ENCODE assay signal across 8 mouse cellular contexts in the genomic region with DNA sequence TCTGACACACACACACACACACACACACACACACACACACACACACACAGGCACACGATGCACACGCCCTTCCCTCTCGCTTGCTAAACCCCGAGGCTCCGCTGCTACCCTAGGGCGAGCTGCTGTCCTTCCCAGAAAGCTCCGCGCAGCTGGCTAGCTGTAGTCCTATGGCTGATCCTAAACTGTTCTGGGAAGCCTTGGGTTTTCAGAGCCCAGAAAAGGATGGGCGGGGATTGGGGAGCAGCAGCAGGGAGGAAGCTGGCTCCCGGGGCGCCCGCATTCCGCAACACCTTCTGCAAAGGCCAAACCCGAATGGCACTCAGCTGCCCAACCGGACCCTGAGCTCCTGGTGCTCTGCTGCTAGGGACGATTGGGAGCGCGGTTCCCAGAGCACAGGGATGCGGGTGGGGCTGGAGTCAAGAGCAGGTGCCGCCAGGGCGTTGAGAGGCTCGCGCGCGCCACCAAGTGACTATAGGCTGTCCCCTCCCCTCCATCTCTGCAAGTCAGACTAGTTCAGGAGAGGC. TPM values are rescaled to one million over a fixed set of nuclear protein-coding genes. Genes with fewer than 3 reads are reported as not detected.
A peak's percentile ranks its signal among the peaks of the same experiment; 100 is the strongest.
DNase-seq lines count a peak whose midpoint lies in the region; ATAC-seq lines count a peak whose summit lies in the region.

A gene (minus strand): TSS at position 414 of the 524 bp plus-strand sequence.

- peak within 1 kb of the TSS; percentile 78 for H3K9ac ChIP-seq in hindbrain, embryonic 15.5 days
- H3K9ac ChIP-seq in lung, embryonic 16.5 days (ENCODE audit: low read length): peak within 1 kb of the TSS; percentile 53

- no peaks in the 10 kb centered on the region for H3K27me3 ChIP-seq in hindbrain, embryonic 15.5 days
- peaks cover 18% of the 10 kb centered on the region for H3K27me3 ChIP-seq in lung, embryonic 16.5 days (ENCODE audit: control insufficient read depth, insufficient read depth, low read depth, low read length)

- ATAC-seq in common myeloid progenitor, adult 5-6 weeks (replicated peaks; ENCODE audit: low read depth, poor library complexity, severe bottlenecking): peak; percentile 73
- peak; percentile 97 for ATAC-seq in hindbrain, embryonic 15.5 days (ENCODE audit: low FRiP score, low read depth)
- ATAC-seq in lung, embryonic 16.5 days (ENCODE audit: low read depth): peak; percentile 92

- no peaks in the 10 kb centered on the region for H3K9me3 ChIP-seq in hindbrain, embryonic 15.5 days
- H3K9me3 ChIP-seq in lung, embryonic 16.5 days (ENCODE audit: control insufficient read depth, low read length): no peaks in the 10 kb centered on the region

- peaks cover 24% of the 10 kb centered on the region; the same call in 1 of the 2 replicates for H3K4me1 ChIP-seq in hindbrain, embryonic 15.5 days (replicated peaks)
- H3K4me1 ChIP-seq in lung, embryonic 16.5 days (replicated peaks; ENCODE audit: control insufficient read depth, insufficient read depth, low read length): no peaks in the 10 kb centered on the region

- H3K4me3 ChIP-seq in hindbrain, embryonic 15.5 days: peak within 1 kb of the TSS; percentile 75
- peak within 1 kb of the TSS; percentile 49 for H3K4me3 ChIP-seq in lung, embryonic 16.5 days (ENCODE audit: low read length)

- peak within 1 kb of the TSS; percentile 93 for H3K27ac ChIP-seq in hindbrain, embryonic 15.5 days (replicated peaks)
- no peak within 1 kb of the TSS for H3K27ac ChIP-seq in lung, embryonic 16.5 days (ENCODE audit: low read length)

- WGBS in hindbrain, embryonic 15.5 days: under 1% methylated on average over 25 of the region's 25 CpGs
- under 1% methylated on average over 25 of the region's 25 CpGs for WGBS in lung, embryonic 16.5 days

- peak within 1 kb of the TSS; percentile 83 for H3K4me2 ChIP-seq in hindbrain, embryonic 15.5 days
- H3K4me2 ChIP-seq in lung, embryonic 16.5 days (ENCODE audit: low read depth, low read length): peak within 1 kb of the TSS; percentile 80

- no peaks in the 10 kb centered on the region for H3K36me3 ChIP-seq in hindbrain, embryonic 15.5 days
- no peaks in the 10 kb centered on the region for H3K36me3 ChIP-seq in lung, embryonic 16.5 days (ENCODE audit: control insufficient read depth, insufficient read depth, low read length)

- DNase-seq in adrenal gland, adult (ENCODE audit: inconsistent age in 2 of 2, low spot score in 1 of 2): peak; percentile 83 to 94
- DNase-seq in gastrocnemius, adult 8-10 months (ENCODE audit: low spot score in 2 of 2): peak; percentile 61 to 62
- peak; percentile 89 to 90 for DNase-seq in layer of hippocampus, postnatal 25 days (ENCODE audit: extremely low spot score in 1 of 2, low spot score in 1 of 2)
- DNase-seq in retina, embryonic 14.5 days (ENCODE audit: low spot score): peak; percentile 93
- DNase-seq in spleen, adult 12 weeks (ENCODE audit: low spot score): no peak

RNA-seq across cellular contexts. Expression of the gene that starts here (rescaled TPM):
- not detected in 2 replicates for total RNA-seq in common myeloid progenitor, adult 5-6 weeks (2017)
- 1 to 10 TPM; 5.6 to 6.7 (median 6.7) TPM for total RNA-seq in gastrocnemius, adult 8-10 months (2022)
- polyA plus RNA-seq in hindbrain, embryonic 15.5 days (2015; fragmentation: Nextera tagmentation; extraction: Ambion mirVana): 48.2 and 50.0 TPM in 2 replicates
- 100 to 1,000 TPM; 143 to 151 TPM for total RNA-seq in layer of hippocampus, postnatal 25 days (2021)
- polyA plus RNA-seq in lung, embryonic 16.5 days (2015; fragmentation: Nextera tagmentation; extraction: Ambion mirVana): 7.3 and 7.9 TPM in 2 replicates

Comparison
In these comparisons a context has a peak if more than half of its experiments do, and no peak if none do; other contexts are left out.
1. RNA of the gene that starts here (total RNA-seq): 143 to 151 TPM in layer of hippocampus, postnatal 25 days; 5.6 to 6.7 TPM in gastrocnemius, adult 8-10 months and not detected in common myeloid progenitor, adult 5-6 weeks; every median in the first group is over 10 times any median in the second.
2. Peak in ATAC-seq in common myeloid progenitor, adult 5-6 weeks; RNA of the gene not detected or under 1 TPM.
3. Peak in every context shown above with its lines, with median percentiles within 50 percentile points of each other: ATAC-seq.